Mouse (Mus musculus): ENCODE measurements around the gene Hoxa4. TPM values are rescaled to one million over a fixed set of nuclear protein-coding genes. Genes with fewer than 3 reads are reported as not detected.

Hoxa4 gene
- total RNA-seq, 2 experiments from 2014 or later = not detected

GRCm38 (mm10) chr6:52167176-52167575 is 24.4 kb downstream of the Hoxa4 start:
- DNase-seq (ENCODE audit: low spot score in 2 of 2) = no peak

DNA sequence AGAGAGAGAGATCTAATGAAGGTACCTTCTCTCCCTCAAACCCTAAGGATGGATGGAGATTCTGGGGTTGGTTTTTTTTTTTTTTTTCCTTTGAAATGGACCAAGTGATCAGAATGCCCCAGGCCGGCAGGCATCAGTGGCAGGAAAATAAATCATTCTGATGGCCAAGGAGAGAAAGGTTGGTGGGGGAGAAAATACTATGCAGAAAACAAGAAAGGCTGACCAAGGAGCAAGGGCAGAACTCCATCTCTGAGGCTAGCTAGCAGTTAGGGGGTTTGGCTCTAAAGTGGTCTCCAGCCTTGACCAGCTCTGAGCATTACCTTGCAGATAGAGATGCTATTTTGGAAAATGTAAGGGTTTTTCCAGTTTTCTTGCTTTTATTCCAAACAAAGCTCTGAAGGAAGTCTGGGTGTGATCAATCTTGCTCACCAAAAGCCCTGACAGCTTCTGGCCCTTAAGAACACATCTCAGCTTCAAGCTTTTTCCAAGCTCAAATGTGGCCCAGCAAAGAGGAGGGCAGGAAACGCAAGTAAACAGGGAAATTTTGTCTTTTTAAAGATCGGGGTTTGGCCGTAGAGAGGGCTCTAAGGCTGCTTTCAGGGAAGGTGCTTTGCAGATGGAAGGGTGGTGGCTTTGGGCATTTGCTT is 25.0 kb downstream of the Hoxa4 start:
- no peak for DNase-seq (ENCODE audit: low spot score in 2 of 2)

DNA sequence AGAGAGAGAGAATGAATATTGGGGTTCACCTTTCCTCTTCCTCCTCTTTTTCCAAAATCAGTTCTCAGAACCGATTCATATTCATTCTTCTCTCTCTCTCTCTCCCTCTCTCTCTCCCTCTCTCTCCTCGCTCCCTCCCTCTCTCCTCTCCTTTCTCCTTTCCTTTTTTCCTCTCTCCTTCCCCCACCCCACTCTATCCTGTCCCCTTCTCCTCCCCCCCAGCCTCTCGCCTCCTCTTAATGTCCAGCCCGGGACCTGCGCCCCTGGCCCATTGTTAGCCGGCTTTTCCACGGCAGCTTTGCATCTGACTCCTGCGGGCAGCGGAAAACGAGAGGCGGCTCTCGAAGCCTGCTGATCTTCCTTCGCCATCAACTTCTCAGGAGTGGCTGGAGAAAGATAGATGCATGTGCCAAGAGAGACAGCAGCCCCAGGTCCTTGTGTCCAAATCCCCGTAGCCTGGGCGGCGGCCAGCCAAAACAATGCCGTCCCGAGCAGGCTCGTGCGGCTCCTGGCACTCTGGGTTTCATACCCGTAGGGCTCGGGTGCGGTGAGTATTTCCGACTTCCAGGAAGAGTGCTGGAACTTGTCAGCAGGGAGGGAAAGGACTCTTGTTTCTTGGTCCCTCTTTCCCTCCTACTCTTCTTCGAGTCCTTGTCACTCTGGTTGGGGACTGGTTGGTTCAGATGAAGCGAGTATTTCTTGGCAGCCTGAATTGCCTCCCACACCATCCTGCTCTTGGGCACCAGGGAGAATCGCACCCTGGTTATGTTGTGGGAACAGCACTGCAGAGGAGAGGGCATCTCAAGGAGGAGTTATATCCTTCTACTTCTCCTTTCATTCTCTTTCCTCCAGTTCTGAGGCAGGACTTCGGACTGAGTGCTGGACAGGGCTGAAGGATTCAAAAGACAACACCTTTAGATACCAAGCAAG is 25.8 kb downstream of the Hoxa4 start:
- no peak for DNase-seq (ENCODE audit: low spot score in 2 of 2)

DNA sequence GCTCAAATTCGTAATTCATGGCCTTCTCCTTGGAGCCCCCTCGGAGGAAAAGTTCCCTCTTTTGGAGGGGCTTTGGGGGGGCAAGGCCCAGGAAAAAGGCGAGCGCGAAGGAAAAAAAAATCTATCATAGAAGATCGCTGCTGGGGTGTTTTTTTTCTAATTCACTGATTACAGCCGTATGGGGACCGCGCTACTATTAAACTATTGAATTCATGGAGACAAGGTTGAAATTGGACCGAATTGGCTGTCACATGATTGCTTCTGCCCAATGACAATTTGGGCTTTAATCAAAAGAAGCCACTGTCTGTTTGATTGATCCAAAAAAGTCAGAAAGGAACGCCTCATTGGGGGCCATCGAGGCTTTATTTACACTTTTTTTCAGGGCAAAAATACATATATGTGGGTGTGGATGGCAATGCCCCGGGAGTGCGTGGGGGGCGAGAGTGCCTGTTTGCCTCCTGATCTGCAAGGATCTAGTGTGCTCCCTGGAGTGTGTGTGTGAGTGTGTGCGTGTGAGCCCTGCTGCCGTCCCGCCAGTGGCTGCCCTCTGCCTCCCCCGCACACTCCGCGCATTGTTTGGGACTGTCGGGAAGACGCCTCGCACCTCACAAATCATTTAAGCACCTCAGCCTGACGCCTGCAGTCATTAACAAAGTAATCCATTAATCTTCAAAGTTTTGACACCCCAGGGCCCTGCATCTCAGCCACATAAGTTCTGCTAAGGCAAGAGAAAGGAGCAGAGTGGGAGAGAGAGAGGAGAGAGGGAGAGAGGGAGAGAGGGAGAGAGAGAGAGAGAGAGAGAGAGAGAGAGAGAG is 26.7 kb downstream of the Hoxa4 start, which contains the start of gene Hoxa2:
Gene Hoxa2 (minus strand): TSS at position 206 of the 815 bp plus-strand sequence.
- no peak for DNase-seq (ENCODE audit: low spot score in 2 of 2)

GRCm38 (mm10) chr6:52164051-52164625 is 27.4 kb downstream of the Hoxa4 start:
- no peak for DNase-seq (ENCODE audit: low spot score in 2 of 2)

GRCm38 (mm10) chr6:52163366-52164031 is 28.1 kb downstream of the Hoxa4 start:
- no peak for DNase-seq (ENCODE audit: low spot score in 2 of 2)

GRCm38 (mm10) chr6:52162611-52163365 is 28.8 kb downstream of the Hoxa4 start:
- DNase-seq (ENCODE audit: low spot score in 2 of 2) = no peak

GRCm38 (mm10) chr6:52162093-52162380 is 29.5 kb downstream of the Hoxa4 start:
- DNase-seq (ENCODE audit: low spot score in 2 of 2) = no peak

DNA sequence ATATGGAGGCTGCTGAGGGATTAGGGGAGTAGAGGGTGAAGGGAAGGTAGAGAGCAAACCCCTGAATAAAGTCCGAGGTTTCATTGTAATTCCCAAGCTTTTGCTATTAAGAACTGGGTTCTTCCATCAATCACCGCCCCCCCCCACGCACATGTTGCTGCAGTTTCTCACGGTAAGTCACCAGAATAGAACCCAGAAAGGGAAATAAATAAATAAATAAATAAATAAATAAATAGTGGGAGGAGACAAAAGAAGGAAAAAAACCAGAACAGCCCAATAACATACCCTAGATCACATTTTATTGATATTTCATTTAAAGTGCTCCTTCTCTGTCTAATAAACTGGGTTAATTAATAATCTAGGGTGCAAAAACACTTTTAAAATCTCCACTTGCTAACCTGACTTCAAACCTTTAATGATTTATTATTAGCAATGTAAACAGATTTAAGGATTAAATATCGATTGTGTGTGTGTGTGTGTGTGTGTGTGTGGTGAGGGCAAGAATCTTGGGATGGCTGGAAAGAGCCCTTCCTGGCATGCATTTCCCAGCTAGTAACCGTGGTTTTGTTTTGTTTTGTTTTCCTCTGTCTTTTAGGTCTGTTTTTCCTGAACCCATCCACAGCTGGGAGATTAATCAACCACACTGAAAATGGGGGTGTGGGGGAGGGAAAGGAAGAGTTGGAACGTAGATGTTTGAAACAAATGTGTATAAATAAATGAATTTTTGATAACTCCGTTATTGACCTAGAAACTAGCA is 30.0 kb downstream of the Hoxa4 start:
- no peak for DNase-seq (ENCODE audit: low spot score in 2 of 2)

DNA sequence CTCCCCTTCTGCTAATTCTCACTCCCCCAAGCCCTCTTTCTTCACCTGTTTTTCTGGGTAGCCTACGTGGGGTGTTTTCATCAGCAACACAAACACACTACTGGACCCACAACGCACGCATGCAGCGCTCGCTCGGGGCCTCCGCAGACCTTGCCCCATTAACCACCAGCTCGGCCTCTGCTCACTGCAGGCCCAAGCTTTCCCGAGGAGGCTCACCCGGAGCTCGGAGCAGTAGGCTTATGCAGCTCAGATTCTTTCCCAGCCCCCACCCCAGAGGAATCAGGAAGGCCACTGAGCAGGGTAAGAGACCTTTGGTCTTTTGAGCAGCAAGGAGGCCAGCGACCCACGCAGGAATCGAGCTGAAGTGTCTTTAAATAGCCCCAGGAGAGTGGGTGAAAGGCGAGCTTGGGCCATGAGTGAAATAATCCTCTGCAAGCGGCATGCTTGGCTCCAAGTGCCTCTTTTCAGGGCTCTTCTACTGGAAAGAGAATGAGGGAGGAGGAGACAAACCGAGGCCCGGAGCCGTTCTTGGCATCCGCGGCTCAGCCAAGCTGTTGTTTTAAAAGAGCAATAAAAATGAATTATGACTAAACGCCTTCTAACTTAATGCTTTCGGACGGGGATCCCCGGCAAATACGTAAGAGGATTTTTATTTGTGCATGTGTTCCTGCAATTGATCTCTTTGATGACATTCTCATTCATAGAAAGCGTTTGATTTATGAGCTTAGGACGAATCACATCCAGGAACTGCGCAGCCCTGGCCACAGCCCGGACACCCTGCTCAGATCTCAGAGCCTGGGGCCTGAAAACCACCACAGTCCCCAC is 30.8 kb downstream of the Hoxa4 start:
- no peak for DNase-seq (ENCODE audit: low spot score in 2 of 2)

GRCm38 (mm10) chr6:52159979-52160378 is 31.6 kb downstream of the Hoxa4 start:
- DNase-seq (ENCODE audit: low spot score in 2 of 2) = no peak

DNA sequence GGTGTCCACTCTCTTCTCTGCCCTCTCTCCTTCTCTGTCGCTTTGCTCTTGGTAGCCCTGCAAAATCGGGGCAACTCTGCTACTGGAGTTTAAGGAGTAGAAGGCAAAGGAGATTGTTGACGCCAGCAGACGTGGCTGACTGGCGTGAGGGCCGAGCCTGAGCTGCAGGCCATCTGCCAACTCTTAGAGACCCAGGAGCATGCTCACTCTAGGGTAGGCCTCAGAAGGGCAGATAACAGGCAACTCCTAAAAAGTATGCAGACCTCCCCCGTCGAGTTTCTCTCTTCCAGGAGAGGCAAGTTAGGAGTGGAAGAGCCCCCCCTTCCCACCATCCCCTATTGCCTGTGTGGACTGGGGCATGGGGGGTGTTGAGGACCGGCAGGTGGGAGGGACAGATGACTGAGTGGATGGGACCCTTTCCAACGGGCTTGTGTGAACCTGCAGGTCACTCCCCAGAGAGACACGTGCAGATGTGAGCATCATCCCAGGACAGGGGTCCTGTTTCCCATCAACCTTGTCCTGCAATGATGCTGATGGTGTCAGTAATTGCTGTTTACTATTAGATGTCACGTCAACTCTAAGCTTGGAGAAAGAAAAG is 32.3 kb downstream of the Hoxa4 start:
- DNase-seq (ENCODE audit: low spot score in 2 of 2) = no peak

DNA sequence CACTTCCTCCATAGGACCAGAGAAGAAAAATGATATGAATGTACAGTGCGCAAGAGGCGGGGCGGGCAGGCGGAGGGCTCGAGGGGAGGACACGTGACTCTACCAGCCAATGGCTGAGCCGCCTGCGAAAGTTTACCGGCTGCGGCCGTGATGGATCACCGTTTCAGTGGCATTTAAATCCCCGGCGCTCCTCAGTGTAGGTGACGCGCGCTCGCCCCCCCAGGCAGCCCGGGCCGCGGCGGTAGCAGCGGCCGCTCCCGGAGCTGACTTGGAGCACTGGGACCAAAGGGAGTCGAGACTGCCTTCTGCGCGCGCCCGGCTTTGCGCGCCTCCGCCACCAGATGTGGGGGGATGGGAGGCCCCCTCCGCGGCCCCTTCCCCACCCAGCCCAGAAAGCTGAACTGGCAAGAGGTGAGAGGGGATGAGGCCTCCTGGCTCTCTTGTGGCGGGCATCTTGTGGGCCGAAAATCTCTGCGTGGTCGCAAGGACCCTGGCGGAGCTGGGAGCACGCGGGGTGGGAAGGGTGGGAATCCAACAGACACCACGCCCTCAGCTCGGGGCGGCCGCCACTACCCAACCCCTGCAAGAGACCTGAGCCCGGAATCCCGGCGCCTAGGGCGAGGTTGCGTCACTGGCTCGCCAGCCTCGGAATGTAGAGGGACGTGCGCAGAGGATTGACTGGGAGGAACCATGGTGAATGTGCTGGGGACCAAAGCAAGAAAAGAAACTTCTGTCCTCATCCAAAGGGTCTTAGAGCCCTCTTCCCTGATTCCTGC is 33.1 kb downstream of the Hoxa4 start, which contains the start of gene Hoxa1:
Gene Hoxa1 (minus strand): TSS at position 42 of the 776 bp plus-strand sequence.
- no peak for DNase-seq (ENCODE audit: low spot score in 2 of 2)

GRCm38 (mm10) chr6:52157466-52158275 is 33.9 kb downstream of the Hoxa4 start:
- DNase-seq (ENCODE audit: low spot score in 2 of 2) = no peak

DNA sequence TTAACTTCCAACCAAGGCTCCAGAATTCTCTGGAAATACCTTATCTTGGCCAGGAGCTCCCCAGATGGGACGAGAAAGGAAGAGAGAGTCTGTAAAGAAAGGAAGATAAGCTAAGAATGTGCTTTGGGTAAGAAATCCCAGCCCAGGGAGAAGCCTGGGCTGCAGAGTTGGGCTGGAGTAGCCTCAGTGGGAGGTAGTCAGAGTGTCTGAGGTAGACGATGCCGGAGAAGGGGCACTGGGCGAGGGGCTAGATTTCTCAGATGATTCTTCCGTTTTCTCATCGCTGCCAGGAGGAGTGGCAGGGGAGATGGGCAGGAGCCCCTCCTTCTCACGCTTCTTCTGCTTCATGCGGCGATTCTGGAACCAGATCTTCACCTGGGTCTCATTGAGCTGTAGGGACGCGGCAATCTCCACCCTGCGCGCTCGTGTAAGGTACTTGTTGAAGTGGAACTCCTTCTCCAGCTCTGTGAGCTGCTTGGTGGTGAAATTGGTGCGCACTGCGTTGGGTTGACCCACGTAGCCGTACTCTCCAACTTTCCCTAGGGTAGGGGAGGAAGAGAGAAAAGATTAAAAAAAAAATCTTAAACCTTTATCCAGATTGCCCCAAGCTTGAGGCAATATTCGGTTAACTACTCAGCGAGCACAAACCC is 34.9 kb downstream of the Hoxa4 start:
- no peak for DNase-seq (ENCODE audit: low spot score in 2 of 2)

- DNase-seq (ENCODE audit: low spot score in 2 of 2) = no peak
Observed at GRCm38 (mm10) chr6:52155471-52155870, 36.1 kb downstream of the Hoxa4 start.

Measured in layer of hippocampus, postnatal 10 days (tissue).